Mouse (Mus musculus) retina, embryonic 14.5 days (tissue): ENCODE data around the gene Slc25a42.

Experiments used
- DNase-seq: peaks from one replicate; pipeline ENCODE4 v3.0.0-alpha.2; 2015; ENCODE audit warnings: low spot score

The Slc25a42 gene

DNA sequence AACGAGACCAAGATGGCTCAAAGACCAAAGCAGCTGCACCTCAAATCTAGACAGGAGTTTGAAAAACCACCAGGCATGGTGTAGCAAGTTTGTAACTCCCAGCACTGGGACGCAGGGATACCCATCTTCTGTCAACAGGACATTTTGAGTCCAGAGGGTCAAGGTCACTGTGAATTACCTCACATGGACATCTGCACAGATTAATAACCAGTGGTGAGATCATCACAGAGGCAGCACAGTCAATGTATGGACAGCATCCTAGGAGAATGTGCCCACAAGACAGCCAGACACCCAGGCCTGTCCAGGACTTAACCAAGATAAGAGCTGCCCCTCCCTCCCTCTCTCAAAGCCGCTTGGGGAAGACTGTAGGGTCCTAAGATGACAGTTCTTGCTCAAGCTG lies 42.0 kb downstream of the Slc25a42 start:
- DNase-seq, result no peak

DNA sequence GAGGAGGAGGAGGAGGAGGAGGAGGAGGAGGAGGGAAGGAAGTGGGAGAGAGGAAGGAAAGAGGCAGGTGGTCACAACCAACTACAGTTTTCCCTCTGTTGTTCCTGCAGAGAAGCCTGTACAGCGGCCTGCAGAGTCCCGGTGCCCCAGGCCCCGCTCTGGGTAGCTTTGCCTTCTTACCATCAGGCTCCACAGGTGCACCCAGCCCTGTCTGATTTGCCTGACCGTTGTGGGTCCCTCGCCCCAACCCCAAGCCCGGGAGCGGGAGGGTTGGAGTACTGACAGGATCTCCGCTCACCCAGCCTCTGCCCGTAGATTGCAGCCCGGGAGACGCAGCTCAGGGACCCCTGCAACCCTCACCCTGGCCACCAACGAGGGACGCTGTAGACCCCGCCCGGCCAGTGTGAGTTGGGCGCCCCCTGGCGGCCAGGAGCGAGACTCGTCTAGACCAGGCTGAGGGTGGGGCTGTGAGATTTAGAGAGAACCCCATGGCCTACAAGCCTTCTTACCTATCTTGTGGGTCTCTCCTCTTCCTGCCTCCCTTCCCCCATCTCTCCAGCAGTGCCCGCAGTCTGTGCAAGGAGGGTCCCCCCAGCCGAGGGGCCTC lies 45.5 kb downstream of the Slc25a42 start:
- peak; percentile 91 for DNase-seq

GRCm38 (mm10) chr8:70163316-70163715 lies 48.8 kb downstream of the Slc25a42 start:
- no peak for DNase-seq

DNA sequence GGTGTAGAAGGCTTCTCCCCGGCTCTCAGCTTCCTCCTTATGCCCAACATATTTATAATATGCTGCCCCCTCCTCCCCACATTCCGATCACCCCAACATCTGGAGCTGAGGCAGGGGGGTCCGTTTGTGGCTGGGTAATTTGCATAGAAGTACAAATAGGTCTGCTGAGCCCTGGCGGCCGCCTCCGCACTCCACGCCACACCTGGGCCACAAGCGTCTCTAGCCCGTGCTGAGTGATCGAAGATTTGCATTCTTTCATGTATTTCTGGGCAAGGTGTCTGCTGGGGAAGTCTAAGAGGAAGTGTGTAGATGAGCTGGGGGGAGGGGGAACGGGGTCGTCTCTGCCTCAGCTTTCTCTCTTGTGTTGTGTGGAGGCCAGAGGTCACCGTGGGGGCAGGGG lies 52.1 kb downstream of the Slc25a42 start:
- DNase-seq, result no peak

- no peak for DNase-seq
Measured at GRCm38 (mm10) chr8:70159211-70159610, 52.9 kb downstream of the Slc25a42 start.

GRCm38 (mm10) chr8:70158069-70158853 lies 53.8 kb downstream of the Slc25a42 start:
- DNase-seq, result peak; percentile 89

GRCm38 (mm10) chr8:70157240-70157800 lies 54.8 kb downstream of the Slc25a42 start:
- no peak for DNase-seq

GRCm38 (mm10) chr8:70152537-70153257 lies 59.4 kb downstream of the Slc25a42 start:
- DNase-seq, result peak; percentile 85

- DNase-seq, result no peak
Measured at GRCm38 (mm10) chr8:70150158-70150557, 61.9 kb downstream of the Slc25a42 start.

GRCm38 (mm10) chr8:70147678-70148607 lies 64.2 kb downstream of the Slc25a42 start:
- DNase-seq, result no peak

DNA sequence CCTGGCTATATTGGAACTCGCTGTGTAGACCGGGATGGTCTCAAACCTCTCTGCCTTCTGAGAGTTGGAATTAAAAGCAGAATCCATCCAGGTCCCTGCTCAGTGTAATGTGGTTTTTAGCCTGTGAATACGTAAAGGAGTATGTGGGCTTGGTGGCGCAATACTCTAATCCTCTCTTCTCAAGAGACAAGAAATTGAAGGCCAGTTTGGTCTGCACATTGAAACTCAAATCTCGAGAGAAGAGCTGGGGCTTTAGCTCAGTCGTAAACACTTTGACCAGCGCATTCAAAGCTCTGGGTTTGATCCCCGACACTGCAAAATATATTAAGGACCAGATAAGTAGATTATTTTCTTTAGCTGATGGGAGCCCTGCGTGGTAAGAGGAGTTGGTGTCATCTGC lies 72.1 kb downstream of the Slc25a42 start:
- no peak for DNase-seq

DNA sequence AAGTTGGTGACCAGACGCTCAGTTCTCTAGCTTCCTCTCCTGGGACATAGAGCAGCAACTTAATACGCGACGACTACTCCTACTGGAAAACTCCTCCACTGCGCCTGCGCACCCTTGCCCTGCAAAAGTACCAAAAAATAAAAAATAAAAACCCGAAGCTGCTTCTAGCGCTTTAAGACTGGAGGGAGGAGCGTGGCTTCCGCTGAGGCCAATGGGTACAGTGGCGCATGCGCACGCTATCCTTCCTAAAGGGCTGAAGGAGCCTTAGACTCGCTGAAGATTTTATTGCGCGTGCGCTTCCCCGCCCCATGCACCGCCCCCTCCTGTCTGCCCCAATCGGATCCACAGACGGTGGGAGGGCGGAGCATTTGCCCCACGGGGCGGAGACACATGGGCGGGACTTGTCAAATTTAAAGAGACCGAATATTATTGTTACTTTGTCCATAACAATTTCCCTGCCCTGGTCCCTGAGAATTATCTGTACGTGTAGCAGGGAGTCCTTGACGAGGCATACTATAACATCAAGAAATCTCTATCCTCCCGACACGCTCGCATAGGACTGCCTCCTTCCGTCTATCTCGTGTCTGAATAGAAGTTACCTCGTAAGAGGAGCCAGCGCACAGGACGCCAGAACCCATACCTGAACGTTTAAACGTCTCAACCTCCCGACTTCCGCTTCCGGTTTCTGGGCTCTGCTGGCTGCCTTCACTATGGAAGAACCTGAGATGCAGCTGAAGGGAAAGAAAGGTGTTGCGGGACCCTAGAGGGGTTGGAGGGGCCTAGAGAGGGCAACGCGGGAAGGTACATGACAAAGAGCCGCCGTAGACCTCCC lies 72.9 kb downstream of the Slc25a42 start, which contains the start of the genes Rfxank, Borcs8 and Mef2b:
Gene Rfxank (minus strand): TSS at position 129 of the 832 bp plus-strand sequence.
Gene Borcs8 (plus strand): TSS at position 474 of the 832 bp plus-strand sequence.
Gene Mef2b (plus strand): TSS at position 686 of the 832 bp plus-strand sequence.
- DNase-seq, result peak; percentile 100

DNA sequence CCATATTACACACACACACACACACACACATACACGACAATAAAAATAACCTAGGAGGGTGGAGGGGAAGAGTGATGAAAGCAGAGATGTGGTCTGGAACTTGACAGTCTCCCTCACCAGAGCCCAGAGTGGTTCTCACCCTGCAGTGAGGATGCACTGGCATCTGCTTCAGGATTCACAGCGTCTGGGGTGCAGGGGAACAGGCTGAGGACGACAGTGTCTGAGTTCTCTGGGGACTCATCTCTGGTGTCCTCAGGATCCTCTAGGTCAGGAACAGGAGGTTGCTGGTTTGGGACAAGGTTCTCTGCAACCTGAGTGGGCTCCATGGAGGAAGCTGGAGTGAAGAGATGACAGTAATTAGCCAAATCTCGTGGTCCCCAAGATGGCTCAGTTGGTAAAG lies 74.2 kb downstream of the Slc25a42 start:
- no peak for DNase-seq

DNA sequence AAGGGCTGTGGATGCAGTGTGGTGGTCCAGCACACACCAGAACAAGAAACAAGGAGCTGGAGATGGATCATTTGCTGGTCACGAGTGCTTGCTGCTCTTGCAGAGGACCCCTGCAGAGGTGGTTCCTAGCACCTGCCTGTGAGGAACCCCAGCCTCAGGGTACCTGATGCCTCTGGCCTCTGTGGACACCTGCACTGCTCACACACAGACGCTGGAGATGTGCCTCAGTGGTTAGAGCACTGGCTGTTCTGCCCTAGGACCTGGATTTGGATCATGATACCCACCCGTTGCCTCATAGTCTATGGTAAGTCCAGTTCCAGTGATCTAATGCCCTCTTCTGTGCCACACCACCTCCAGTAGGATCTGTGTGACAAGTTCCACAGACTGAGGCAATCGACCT lies 75.5 kb downstream of the Slc25a42 start:
- no peak for DNase-seq

- no peak for DNase-seq
Measured at GRCm38 (mm10) chr8:70134931-70135330, 77.2 kb downstream of the Slc25a42 start.
